Mouse (Mus musculus): Measurements from ENCODE around the gene Gm21586. TPM values are rescaled to one million over a fixed set of nuclear protein-coding genes. Genes with fewer than 3 reads are reported as not detected.
"Not testable (repeated sequence)": the region's sequence is repeated elsewhere in the genome, so short reads cannot be mapped to it uniquely, and the experiment has no call there.

Gene Gm21586
- total RNA-seq (2021) = not detected
- long read RNA-seq, experiment 1 = 0 reads
- long read RNA-seq, experiment 2 = 0 reads

DNA sequence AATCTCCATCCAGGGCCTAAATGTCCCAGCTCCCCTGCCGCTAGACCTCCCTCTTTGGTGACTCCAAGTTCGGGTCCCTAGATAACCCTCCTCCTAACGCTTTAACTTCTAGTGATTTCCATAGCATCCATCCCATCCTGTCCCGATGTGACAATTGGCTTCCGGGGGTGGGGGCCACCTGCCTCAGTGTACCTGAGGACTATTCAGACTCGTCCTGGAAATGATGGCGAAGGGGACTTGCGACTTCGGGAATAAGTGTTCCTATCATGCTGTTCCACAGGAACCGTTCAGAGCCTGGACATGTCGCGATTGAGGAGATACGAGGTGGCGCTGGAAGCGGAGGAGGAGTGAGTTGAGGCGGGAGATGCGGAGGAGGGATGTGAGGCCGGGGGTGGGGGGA lies at the start of gene Gm21586:
Gene Gm21586 (plus strand): TSS at position 301 of the 400 bp plus-strand sequence.
- DNase-seq = not testable (repeated sequence)

DNA sequence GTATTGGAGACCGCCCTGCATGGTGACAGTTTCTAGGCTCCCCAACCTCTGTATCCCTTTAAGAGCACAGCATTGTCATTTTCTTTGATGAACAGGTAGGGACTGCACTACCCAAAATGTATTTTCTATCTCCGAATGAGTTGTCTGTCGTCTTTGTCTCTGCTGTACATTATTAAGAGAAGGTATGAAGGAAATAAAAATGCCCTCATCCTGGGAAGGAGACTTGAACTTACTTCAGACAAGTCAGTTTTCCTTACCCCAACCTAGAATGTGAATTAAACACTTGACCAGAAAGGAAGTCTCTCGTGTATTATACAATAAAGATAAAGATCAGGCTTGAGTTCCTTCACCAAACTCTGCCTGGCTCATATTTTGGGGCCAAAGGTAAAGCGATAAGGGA lies 27.3 kb downstream of the Gm21586 start, which contains the start of gene Gm2163:
Gene Gm2163 (plus strand): TSS at position 301 of the 400 bp plus-strand sequence.
- not testable (repeated sequence) for DNase-seq

Other genes starting within 250 kb of the Gm21586 start
- gene Gm10600, start 198.7 kb upstream of the Gm21586 start, total RNA-seq (2021) = under 1 TPM; 0.41 to 0.66 TPM
- not detected for gene Ccl21b, start 183.6 kb upstream of the Gm21586 start, total RNA-seq (2021)
- not detected for gene Gm21953, start 145.1 kb upstream of the Gm21586 start, total RNA-seq (2021)
- gene Fam205a3, start 121.0 kb upstream of the Gm21586 start, total RNA-seq (2021) = not detected
- gene Gm2163, start 27.4 kb downstream of the Gm21586 start, total RNA-seq (2021) = under 1 TPM in 1 of 2 experiments, not detected in 1; 0.14 TPM
- gene Fam205a2, start 88.8 kb downstream of the Gm21586 start, total RNA-seq (2021) = not detected
- not detected for gene Gm10591, start 172.8 kb downstream of the Gm21586 start, total RNA-seq (2021)
- gene Gm2564, start 190.3 kb downstream of the Gm21586 start, total RNA-seq (2021) = 1 to 10 TPM; 1.7 to 2.1 TPM
- gene Ccl27b, start 215.9 kb downstream of the Gm21586 start, total RNA-seq (2021) = not detected
- not detected for gene Il11ra2, start 222.5 kb downstream of the Gm21586 start, total RNA-seq (2021)

Data from gastrocnemius, postnatal 10 days (tissue).